Mouse (Mus musculus) MEL (cell line): Measurements from ENCODE around the gene Slc35e3. TPM values are rescaled to one million over a fixed set of nuclear protein-coding genes. Genes with fewer than 3 reads are reported as not detected.
"Not testable (repeated sequence)": the region's sequence is repeated elsewhere in the genome, so short reads cannot be mapped to it uniquely, and the experiment has no call there.

Experiments used
- DNase-seq: peaks from one replicate; pipeline ENCODE4 v3.0.0; 2011; ENCODE audit warnings: low read depth, low spot score
- H3K27ac ChIP-seq: 2 replicates; pipeline ENCODE4 v1.5.1; 2012; ENCODE audit warnings: low read depth, mild to moderate bottlenecking, control low read depth, low read length, moderate library complexity; ENCODE audit not compliant: control insufficient read depth
- H3K27me3 ChIP-seq, 2 experiments: fragments of 150-350 bp in 1 of 2; sonication (generic) in 1 of 2; 2 replicates each; pipeline ENCODE4 v1.6.1; 2012; ENCODE audit warnings: low read length in 2 of 2, mild to moderate bottlenecking in 2 of 2, improper control_type of control experiment in 1 of 2, moderate library complexity in 1 of 2; ENCODE audit not compliant: insufficient read depth in 2 of 2, control insufficient read depth in 1 of 2
- H3K36me3 ChIP-seq, 2 experiments: 2 replicates each; pipeline ENCODE4 v1.6.1; 2012 to 2014; ENCODE audit warnings: low read length in 2 of 2, improper control_type of control experiment in 1 of 2, inconsistent platforms in 1 of 2, mild to moderate bottlenecking in 1 of 2; ENCODE audit not compliant: insufficient read depth in 2 of 2, control insufficient read depth in 1 of 2
- H3K4me1 ChIP-seq, 2 experiments: fragments of 150-350 bp in 1 of 2; sonication (generic) in 1 of 2; 2 replicates each; pipeline ENCODE4 v1.6.1; 2012; ENCODE audit warnings: low read length in 2 of 2, improper control_type of control experiment in 1 of 2, mild to moderate bottlenecking in 1 of 2; ENCODE audit not compliant: insufficient read depth in 2 of 2, control insufficient read depth in 1 of 2
- H3K4me3 ChIP-seq, 2 experiments: fragments of 150-350 bp in 1 of 2; sonication (generic) in 1 of 2; 2 replicates each; pipeline ENCODE4 v1.5.1; 2012; ENCODE audit warnings: low read depth in 2 of 2, low read length in 2 of 2, mild to moderate bottlenecking in 2 of 2, moderate library complexity in 2 of 2, control low read depth in 1 of 2, improper control_type of control experiment in 1 of 2; ENCODE audit not compliant: control insufficient read depth in 1 of 2, insufficient read depth in 1 of 2
- H3K79me2 ChIP-seq: 2 replicates; pipeline ENCODE4 v1.6.1; 2012; ENCODE audit warnings: mild to moderate bottlenecking, low read length, moderate library complexity; ENCODE audit not compliant: control insufficient read depth, poor library complexity, insufficient read depth
- H3K9ac ChIP-seq: 2 replicates; pipeline ENCODE4 v1.6.1; 2012; ENCODE audit warnings: low read depth, mild to moderate bottlenecking, control low read depth, low read length, moderate library complexity; ENCODE audit not compliant: control insufficient read depth, poor library complexity, severe bottlenecking
- H3K9me3 ChIP-seq: fragments of 150-350 bp; sonication (generic); replicated peaks from 2 replicates; pipeline ENCODE4 v1.6.1; 2012; ENCODE audit warnings: mild to moderate bottlenecking, low read length, improper control_type of control experiment, moderate library complexity; ENCODE audit not compliant: insufficient read depth
- CHD2 ChIP-seq: IDR thresholded peaks from 2 replicates; pipeline ENCODE4 v1.6.1; 2011; ENCODE audit warnings: low read length, improper control_type of control experiment
- CTCF ChIP-seq, 3 experiments: IDR thresholded peaks in 2 of 3; conservative IDR thresholded peaks in 1 of 3; 2 replicates each; pipeline ENCODE4 v1.5.1; 2011 to 2012; ENCODE audit warnings: low read length in 3 of 3, low read depth in 2 of 3, mild to moderate bottlenecking in 2 of 3, improper control_type of control experiment in 1 of 3, inconsistent platforms in 1 of 3, mixed read lengths in 1 of 3, moderate library complexity in 1 of 3; ENCODE audit not compliant: control insufficient read depth in 1 of 3, insufficient read depth in 1 of 3, poor library complexity in 1 of 3, severe bottlenecking in 1 of 3
- ELF1 ChIP-seq: IDR thresholded peaks from 2 replicates; pipeline ENCODE4 v1.6.1; 2014; ENCODE audit warnings: low read depth, mild to moderate bottlenecking, inconsistent platforms, low read length, improper control_type of control experiment, moderate library complexity
- ETS1 ChIP-seq: IDR thresholded peaks from 2 replicates; pipeline ENCODE4 v1.6.1; 2012; ENCODE audit warnings: low read depth, mild to moderate bottlenecking, inconsistent platforms, low read length, improper control_type of control experiment, moderate library complexity
- GATA1 ChIP-seq: IDR thresholded peaks from 2 replicates; pipeline ENCODE4 v1.6.1; 2011; ENCODE audit warnings: low read depth, low read length, improper control_type of control experiment
- JUND ChIP-seq: IDR thresholded peaks from 2 replicates; pipeline ENCODE4 v1.6.1; 2011; ENCODE audit warnings: low read depth, mild to moderate bottlenecking, improper control_type of control experiment, low read length
- KAT2A ChIP-seq: conservative IDR thresholded peaks from 2 replicates; pipeline ENCODE4 v1.6.1; 2012; ENCODE audit warnings: low read depth, low read length, improper control_type of control experiment, inconsistent platforms
- MAFK ChIP-seq: IDR thresholded peaks from 2 replicates; pipeline ENCODE4 v1.6.1; 2011; ENCODE audit warnings: low read depth, mild to moderate bottlenecking, low read length, improper control_type of control experiment, borderline replicate concordance
- MAX ChIP-seq: IDR thresholded peaks from 2 replicates; pipeline ENCODE4 v1.6.1; 2011; ENCODE audit warnings: low read length, improper control_type of control experiment
- MEF2A ChIP-seq: IDR thresholded peaks from 2 replicates; pipeline ENCODE4 v1.6.1; 2014; ENCODE audit warnings: low read depth, mild to moderate bottlenecking, inconsistent platforms, low read length, improper control_type of control experiment; ENCODE audit not compliant: poor library complexity, insufficient replicate concordance, severe bottlenecking; ENCODE audit errors: extremely low read depth
- MXI1 ChIP-seq: IDR thresholded peaks from 2 replicates; pipeline ENCODE4 v1.6.1; 2011; ENCODE audit warnings: mild to moderate bottlenecking, low read depth, low read length, improper control_type of control experiment
- NELFE ChIP-seq: IDR thresholded peaks from 2 replicates; pipeline ENCODE4 v1.6.1; 2011; ENCODE audit warnings: low read depth, low read length, improper control_type of control experiment
- POLR2AphosphoS2 ChIP-seq: IDR thresholded peaks from 2 replicates; pipeline ENCODE4 v1.6.1; 2011; ENCODE audit warnings: low read length, improper control_type of control experiment
- POLR2AphosphoS5 ChIP-seq: IDR thresholded peaks from 2 replicates; pipeline ENCODE4 v1.6.1; 2012; ENCODE audit warnings: low read depth, borderline replicate concordance, mild to moderate bottlenecking, inconsistent platforms, low read length, moderate library complexity, mixed read lengths
- RAD21 ChIP-seq: IDR thresholded peaks from 2 replicates; pipeline ENCODE4 v1.6.1; 2011; ENCODE audit warnings: mild to moderate bottlenecking, low read depth, low read length, improper control_type of control experiment
- RCOR1 ChIP-seq: IDR thresholded peaks from 2 replicates; pipeline ENCODE4 v1.6.1; 2012; ENCODE audit warnings: low read depth, mild to moderate bottlenecking, inconsistent platforms, low read length, improper control_type of control experiment
- SIN3A ChIP-seq: IDR thresholded peaks from 2 replicates; pipeline ENCODE4 v1.6.1; 2012; ENCODE audit warnings: low read length, improper control_type of control experiment, inconsistent platforms
- SMC3 ChIP-seq: IDR thresholded peaks from 2 replicates; pipeline ENCODE4 v1.6.1; 2011; ENCODE audit warnings: low read depth, low read length, improper control_type of control experiment
- TAL1 ChIP-seq: IDR thresholded peaks from 2 replicates; pipeline ENCODE4 v1.6.1; 2012; ENCODE audit warnings: mild to moderate bottlenecking, inconsistent platforms, low read length, moderate library complexity, mixed read lengths
- USF1 ChIP-seq: IDR thresholded peaks from 2 replicates; pipeline ENCODE4 v1.6.1; 2014; ENCODE audit warnings: low read depth, mild to moderate bottlenecking, inconsistent platforms, low read length, improper control_type of control experiment, moderate library complexity
- ZC3H11A ChIP-seq: IDR thresholded peaks from 2 replicates; pipeline ENCODE4 v1.6.1; 2012; ENCODE audit warnings: low read depth, mild to moderate bottlenecking, inconsistent platforms, low read length, improper control_type of control experiment
- ZKSCAN1 ChIP-seq: IDR thresholded peaks from 2 replicates; pipeline ENCODE4 v1.6.1; 2012; ENCODE audit warnings: low read depth, mild to moderate bottlenecking, inconsistent platforms, low read length, improper control_type of control experiment, moderate library complexity
- ZMIZ1 ChIP-seq: IDR thresholded peaks from 2 replicates; pipeline ENCODE4 v1.6.1; 2012; ENCODE audit warnings: low read depth, mild to moderate bottlenecking, inconsistent platforms, low read length, improper control_type of control experiment, moderate library complexity
- ZNF384 ChIP-seq: IDR thresholded peaks from 2 replicates; pipeline ENCODE4 v1.6.1; 2012; ENCODE audit warnings: low read depth, mild to moderate bottlenecking, inconsistent platforms, low read length, improper control_type of control experiment
- polyA plus RNA-seq, 2 experiments: library from polyadenylated mRNA; stranded (reverse) in 1 of 2; unstranded in 1 of 2; fragments of >175 nt in 1 of 2; fragments of >200 nt in 1 of 2; gene quantifications; 2 replicates each; pipeline versions ENCODE4 v1.2.1 to v1.2.4; 2012; ENCODE audit warnings: low replicate concordance in 2 of 2, low read depth in 1 of 2; ENCODE audit not compliant: insufficient read length in 2 of 2, insufficient read depth in 1 of 2, missing spikeins in 1 of 2
- total RNA-seq: library from RNA; depleted of rRNA; stranded (reverse); fragments of 300-350 nt; gene quantifications from 2 replicates; pipeline ENCODE4 v1.2.3, GENCODE M21; 2012

Gene Slc35e3
- total and polyA plus RNA-seq, 3 experiments, result 3.7 to 7.4 TPM; not detected in 1

DNA sequence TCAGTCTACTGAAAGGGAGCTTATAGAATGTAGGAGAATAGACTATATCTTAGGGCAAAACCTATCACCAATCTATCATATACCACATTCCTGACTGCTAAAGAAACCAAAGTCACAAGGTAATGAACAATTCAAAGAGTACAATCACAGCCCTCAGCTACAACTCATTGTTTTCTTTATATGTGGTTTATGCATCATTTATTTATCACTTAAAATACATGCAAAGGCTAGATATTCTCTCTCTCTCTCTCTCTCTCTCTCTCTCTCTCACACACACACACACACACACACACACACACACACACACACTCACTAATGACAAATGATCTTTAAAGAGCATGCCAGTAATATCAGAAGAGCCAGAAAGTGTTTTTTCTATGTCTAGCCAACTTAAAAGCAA, 40.4 kb downstream of the Slc35e3 start:
- H3K4me1 ChIP-seq, result peaks cover 0 to 3% of the 10 kb centered on the region in 2 experiments; a peak in 2 of 4 replicates
- H3K27ac ChIP-seq, result no peak overlapping the region
- H3K27me3 ChIP-seq, result no peaks in the 10 kb centered on the region
- no peak for DNase-seq
- H3K4me3 ChIP-seq, result no peak overlapping the region
- peaks cover 37% of the 10 kb centered on the region for H3K79me2 ChIP-seq
- H3K36me3 ChIP-seq, result peaks cover 10 to 28% of the 10 kb centered on the region in 2 experiments
- H3K9ac ChIP-seq, result no peak overlapping the region
- no peaks in the 10 kb centered on the region for H3K9me3 ChIP-seq
- TF ChIP-seq GATA1, result no peak
- no peak for TF ChIP-seq RCOR1
- no peak for TF ChIP-seq TAL1
- TF ChIP-seq KAT2A, result no peak
- no peak for TF ChIP-seq RAD21
- TF ChIP-seq JUND, result no peak
- no peak for TF ChIP-seq NELFE
- no peak for TF ChIP-seq MEF2A
- TF ChIP-seq USF1, result no peak
- TF ChIP-seq MXI1, result no peak
- no peak for TF ChIP-seq ZNF384
- TF ChIP-seq CTCF (IDR thresholded peaks at IDR 0.05 in 2 of 3, conservative IDR thresholded peaks at IDR 0.05 in 1 of 3; ENCODE audit: control insufficient read depth in 1 of 3, insufficient read depth in 1 of 3, low read depth in 2 of 3, low read length in 3 of 3, poor library complexity in 1 of 3, severe bottlenecking in 1 of 3), result no peak
- TF ChIP-seq MAFK, result no peak
- TF ChIP-seq CHD2, result no peak
- no peak for TF ChIP-seq MAX
- TF ChIP-seq ZKSCAN1, result no peak
- no peak for TF ChIP-seq SMC3
- no peak for TF ChIP-seq POLR2AphosphoS2
- no peak for TF ChIP-seq ELF1
- TF ChIP-seq ZC3H11A, result no peak

- Histone ChIP-seq H3K4me3 (no peak overlapping the region), H3K9me3 (no peaks in the 10 kb centered on the region), H3K27ac (no peak overlapping the region), H3K79me2 (peaks cover 32% of the 10 kb centered on the region), H3K9ac (no peak overlapping the region), H3K27me3 (no peaks in the 10 kb centered on the region), H3K4me1 (peaks cover 0 to 3% of the 10 kb centered on the region in 2 experiments; a peak in 2 of 4 replicates), H3K36me3 (peaks cover 10 to 31% of the 10 kb centered on the region in 2 experiments)
- TF ChIP-seq SMC3, result no peak
- no peak for TF ChIP-seq ETS1
- TF ChIP-seq JUND, result no peak
- TF ChIP-seq CTCF (IDR thresholded peaks at IDR 0.05 in 2 of 3, conservative IDR thresholded peaks at IDR 0.05 in 1 of 3; ENCODE audit: control insufficient read depth in 1 of 3, insufficient read depth in 1 of 3, low read depth in 2 of 3, low read length in 3 of 3, poor library complexity in 1 of 3, severe bottlenecking in 1 of 3), result no peak
- no peak for TF ChIP-seq POLR2AphosphoS5
- no peak for TF ChIP-seq ZMIZ1
- TF ChIP-seq SIN3A, result no peak
- DNase-seq, result no peak
These were observed 41.2 kb downstream of the Slc35e3 start for GRCm38 (mm10) chr10:117704964-117705335.

DNA sequence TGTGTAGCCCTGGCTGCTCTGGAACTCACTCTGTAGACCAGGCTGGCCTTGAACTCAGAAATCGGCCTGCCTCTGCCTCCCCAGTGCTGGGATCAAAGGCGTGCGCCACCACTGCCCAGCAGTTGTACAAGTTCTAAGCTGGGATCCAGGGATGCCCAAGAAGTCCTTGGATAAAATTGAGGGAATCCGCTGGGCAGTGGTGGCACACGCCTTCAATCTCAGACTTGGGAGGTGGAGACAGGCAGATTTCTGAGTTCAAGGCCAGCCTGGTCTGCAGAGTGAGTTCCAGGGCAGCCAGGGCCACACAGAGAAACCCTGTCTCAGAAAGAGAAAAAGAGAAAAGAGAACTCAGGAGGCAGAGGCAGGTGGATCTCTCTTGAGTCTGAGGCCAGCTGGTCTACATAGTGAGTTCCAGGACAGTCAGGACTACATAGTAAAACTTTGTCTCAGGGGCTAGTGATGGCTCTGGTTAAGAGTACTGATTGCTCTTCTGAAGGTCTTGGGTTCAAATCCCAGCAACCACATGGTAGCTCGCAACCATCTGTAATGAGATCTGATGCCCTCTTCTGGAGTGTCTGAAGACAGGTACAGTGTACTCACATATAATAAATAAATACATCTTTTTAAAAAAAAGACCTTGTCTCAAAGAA, 41.7 kb downstream of the Slc35e3 start:
- H3K4me1 ChIP-seq, DNase-seq, H3K9ac ChIP-seq, H3K9me3 ChIP-seq, H3K27me3 ChIP-seq, H3K4me3 ChIP-seq, H3K27ac ChIP-seq: not testable (repeated sequence)
- Histone ChIP-seq H3K79me2 (peaks cover 27% of the 10 kb centered on the region), H3K36me3 (peaks cover 10 to 34% of the 10 kb centered on the region in 2 experiments)
